Mouse (Mus musculus): ENCODE measurements around the gene Cxcl13. TPM values are rescaled to one million over a fixed set of nuclear protein-coding genes. Genes with fewer than 3 reads are reported as not detected.

The Cxcl13 gene
- 8.0 and 8.5 TPM in 2 replicates for polyA plus RNA-seq (2014; fragmentation: Nextera tagmentation; extraction: Ambion mirVana)

DNA sequence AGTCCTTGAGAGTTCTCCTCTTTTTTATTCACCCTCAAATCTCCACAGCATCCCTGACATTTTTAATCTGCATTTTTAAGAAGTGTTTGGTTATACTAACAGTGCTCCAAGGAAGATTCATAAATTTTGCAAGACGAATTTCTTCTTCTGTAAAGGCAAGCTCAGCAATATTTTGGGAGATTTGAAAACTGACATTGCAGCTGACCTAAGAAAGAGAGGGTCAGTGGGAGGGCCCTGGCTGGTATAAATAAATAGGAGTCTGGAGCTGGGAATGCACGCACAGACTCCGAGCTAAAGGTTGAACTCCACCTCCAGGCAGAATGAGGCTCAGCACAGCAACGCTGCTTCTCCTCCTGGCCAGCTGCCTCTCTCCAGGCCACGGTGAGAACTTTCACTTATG, at the start of gene Cxcl13:
Cxcl13 (plus strand) TSS at position 301 of the 400 bp plus-strand sequence.
- Histone ChIP-seq H3K9ac (ENCODE audit: low read depth, low read length) (no peak within 1 kb of the TSS), H3K4me3 (ENCODE audit: low read depth, low read length) (no peak within 1 kb of the TSS), H3K4me2 (ENCODE audit: low read depth, low read length) (no peak within 1 kb of the TSS), H3K27me3 (replicated peaks; ENCODE audit: control insufficient read depth, insufficient read depth, low read length) (no peaks in the 10 kb centered on the region), H3K27ac (replicated peaks; ENCODE audit: low read depth, low read length) (no peak within 1 kb of the TSS), H3K36me3 (ENCODE audit: control insufficient read depth, insufficient read depth, low read length) (no peaks in the 10 kb centered on the region), H3K9me3 (ENCODE audit: control insufficient read depth, low read length) (no peaks in the 10 kb centered on the region), H3K4me1 (ENCODE audit: control insufficient read depth, insufficient read depth, low read length) (no peaks in the 10 kb centered on the region)
- DNase-seq (ENCODE audit: low spot score) (no peak), ATAC-seq (ENCODE audit: low read depth) (no peak)
- 28% methylated on average over 5 of the region's 5 CpGs for WGBS

DNA sequence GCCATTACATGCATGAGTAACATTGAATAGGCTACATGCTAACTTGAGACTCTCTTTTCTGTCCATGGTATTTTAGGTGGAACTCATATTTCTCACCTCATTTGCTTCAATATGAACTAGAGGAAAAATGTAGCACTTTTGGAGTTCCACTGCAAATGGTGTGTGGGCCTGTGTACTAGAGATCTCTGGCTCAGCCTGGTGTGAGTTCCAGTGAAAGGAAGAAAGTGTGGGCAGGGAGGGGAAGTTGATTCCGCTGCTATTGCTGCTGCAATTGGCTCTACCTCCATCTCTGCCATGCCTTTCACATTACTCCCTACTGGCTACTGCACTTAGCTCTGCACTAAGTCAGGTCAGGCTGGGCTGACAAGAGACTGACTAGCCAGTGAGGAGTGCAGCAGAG, 45.7 kb upstream of the Cxcl13 start:
- Histone ChIP-seq H3K36me3 (ENCODE audit: control insufficient read depth, insufficient read depth, low read length) (no peaks in the 10 kb centered on the region), H3K4me2 (ENCODE audit: low read depth, low read length) (no peak overlapping the region), H3K27me3 (replicated peaks; ENCODE audit: control insufficient read depth, insufficient read depth, low read length) (no peaks in the 10 kb centered on the region), H3K9ac (ENCODE audit: low read depth, low read length) (no peak overlapping the region), H3K27ac (replicated peaks; ENCODE audit: low read depth, low read length) (no peak overlapping the region), H3K4me1 (ENCODE audit: control insufficient read depth, insufficient read depth, low read length) (no peaks in the 10 kb centered on the region), H3K9me3 (ENCODE audit: control insufficient read depth, low read length) (no peaks in the 10 kb centered on the region), H3K4me3 (ENCODE audit: low read depth, low read length) (no peak overlapping the region)
- no peak for DNase-seq (ENCODE audit: low spot score)
- peak; percentile 22; the same call in 1 of the 2 replicates for ATAC-seq (ENCODE audit: low read depth)
- WGBS, result 89% methylated on average over 1 of the region's 1 CpGs

DNA sequence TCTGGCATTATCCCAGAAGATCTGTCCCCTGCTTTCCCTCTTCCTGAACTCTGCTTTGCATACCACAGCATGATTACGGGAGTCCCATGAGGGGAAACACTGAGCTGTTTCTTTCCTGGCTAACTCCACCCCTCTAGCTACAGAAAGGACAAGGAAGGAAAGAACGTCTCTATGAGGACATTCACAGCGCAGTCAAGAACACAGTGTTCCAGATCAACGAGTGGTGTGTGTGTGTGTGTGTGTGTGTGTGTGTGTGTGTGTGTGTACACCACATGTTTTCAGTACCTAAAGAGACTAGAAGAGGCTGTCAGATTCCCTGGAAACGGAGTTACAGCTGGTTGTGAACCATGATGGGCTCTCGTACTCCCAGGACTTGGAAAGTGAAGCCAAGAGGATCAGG, 38.3 kb upstream of the Cxcl13 start:
- Histone ChIP-seq H3K36me3 (ENCODE audit: control insufficient read depth, insufficient read depth, low read length) (no peaks in the 10 kb centered on the region), H3K27me3 (replicated peaks; ENCODE audit: control insufficient read depth, insufficient read depth, low read length) (no peaks in the 10 kb centered on the region), H3K4me3 (ENCODE audit: low read depth, low read length) (no peak overlapping the region), H3K9ac (ENCODE audit: low read depth, low read length) (no peak overlapping the region), H3K4me2 (ENCODE audit: low read depth, low read length) (no peak overlapping the region), H3K27ac (replicated peaks; ENCODE audit: low read depth, low read length) (no peak overlapping the region), H3K4me1 (ENCODE audit: control insufficient read depth, insufficient read depth, low read length) (no peaks in the 10 kb centered on the region), H3K9me3 (ENCODE audit: control insufficient read depth, low read length) (no peaks in the 10 kb centered on the region)
- ATAC-seq (ENCODE audit: low read depth), result no peak
- peak; percentile 2 for DNase-seq (ENCODE audit: low spot score)
- WGBS, result 67% methylated on average over 6 of the region's 6 CpGs

DNA sequence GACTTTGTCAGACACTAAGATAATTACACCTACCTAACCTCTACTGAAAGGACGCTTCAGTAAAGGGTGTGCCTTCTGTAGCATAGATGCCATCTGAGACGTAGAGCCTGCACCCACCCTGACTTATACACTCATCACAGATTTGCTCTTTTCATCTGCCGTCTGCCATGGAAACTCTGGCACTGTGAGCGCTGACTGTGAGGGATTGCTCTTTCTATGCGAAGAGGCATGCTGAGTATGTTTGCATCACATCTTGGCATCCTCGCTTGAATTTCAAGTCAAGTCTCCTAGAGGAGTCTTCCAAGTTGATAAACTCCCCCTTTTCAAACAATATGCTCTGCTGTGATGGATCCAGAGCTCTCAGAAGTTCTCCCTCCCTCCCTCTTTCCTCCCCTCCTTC, 32.7 kb upstream of the Cxcl13 start:
- H3K36me3 ChIP-seq (ENCODE audit: control insufficient read depth, insufficient read depth, low read length), result no peaks in the 10 kb centered on the region
- no peaks in the 10 kb centered on the region for H3K4me1 ChIP-seq (ENCODE audit: control insufficient read depth, insufficient read depth, low read length)
- ATAC-seq (ENCODE audit: low read depth) (no peak), DNase-seq (ENCODE audit: low spot score) (peak; percentile 2)
- H3K4me3 ChIP-seq (ENCODE audit: low read depth, low read length), result no peak overlapping the region
- no peak overlapping the region for H3K4me2 ChIP-seq (ENCODE audit: low read depth, low read length)
- H3K27me3 ChIP-seq (replicated peaks; ENCODE audit: control insufficient read depth, insufficient read depth, low read length), result no peaks in the 10 kb centered on the region
- 84% methylated on average over 6 of the region's 6 CpGs for WGBS
- no peak overlapping the region for H3K27ac ChIP-seq (replicated peaks; ENCODE audit: low read depth, low read length)
- no peaks in the 10 kb centered on the region for H3K9me3 ChIP-seq (ENCODE audit: control insufficient read depth, low read length)
- H3K9ac ChIP-seq (ENCODE audit: low read depth, low read length), result no peak overlapping the region

DNA sequence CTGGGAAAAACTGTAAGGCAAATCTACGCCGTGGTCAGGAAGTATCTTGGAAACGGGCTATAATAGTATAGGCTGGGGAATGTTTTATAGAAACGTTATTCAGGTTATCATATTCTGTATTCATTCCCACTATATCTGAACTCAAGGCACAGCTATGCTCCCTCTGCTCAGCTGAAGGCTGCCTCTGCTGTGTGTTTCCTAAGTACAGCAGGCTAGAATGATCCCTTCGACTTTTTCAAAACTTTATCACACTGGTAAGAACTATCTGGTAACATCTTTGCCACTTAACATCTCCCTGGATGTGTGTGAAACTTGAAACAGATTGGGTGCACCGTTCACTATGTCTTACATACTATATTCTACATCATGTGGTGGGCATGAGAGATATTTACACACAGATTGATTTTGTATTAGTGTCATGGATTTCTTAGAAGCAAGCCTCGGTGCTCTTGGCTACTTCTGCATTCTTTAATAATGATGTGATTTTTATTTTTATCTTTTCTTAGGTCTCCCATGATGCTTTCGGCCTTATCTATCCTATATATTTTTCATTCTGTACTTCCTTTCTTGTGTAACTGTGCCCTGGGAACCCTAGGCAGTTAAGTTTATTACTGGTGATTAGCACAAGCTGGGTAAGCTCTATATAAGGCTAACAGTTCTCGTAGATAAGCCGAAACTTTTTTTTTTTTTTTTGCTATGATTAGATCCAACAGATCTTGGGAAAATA, 31.4 kb upstream of the Cxcl13 start:
- no peak for ATAC-seq (ENCODE audit: low read depth)
- WGBS, result 86% methylated on average over 10 of the region's 10 CpGs

DNA sequence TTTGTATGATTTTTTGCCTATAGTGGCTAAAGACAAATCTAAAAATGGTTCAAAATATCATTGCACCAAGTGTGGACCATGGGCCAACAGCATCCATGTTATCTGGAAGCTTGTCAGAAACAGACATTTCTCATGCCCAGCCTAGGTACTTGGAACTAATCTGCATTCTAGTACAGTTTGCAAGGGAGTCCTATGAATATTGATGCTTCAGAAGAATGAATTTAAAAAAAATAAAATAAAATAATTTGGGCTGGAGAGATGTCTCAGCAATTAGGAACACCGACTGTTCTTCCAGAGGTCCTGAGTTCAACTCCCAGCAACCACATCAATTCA, 30.9 kb upstream of the Cxcl13 start:
- H3K27me3 ChIP-seq (replicated peaks; ENCODE audit: control insufficient read depth, insufficient read depth, low read length), result no peaks in the 10 kb centered on the region
- H3K9me3 ChIP-seq (ENCODE audit: control insufficient read depth, low read length), result no peaks in the 10 kb centered on the region
- 84% methylated on average over 1 of the region's 1 CpGs for WGBS
- no peak overlapping the region for H3K27ac ChIP-seq (replicated peaks; ENCODE audit: low read depth, low read length)
- no peak overlapping the region for H3K4me3 ChIP-seq (ENCODE audit: low read depth, low read length)
- H3K4me1 ChIP-seq (ENCODE audit: control insufficient read depth, insufficient read depth, low read length), result no peaks in the 10 kb centered on the region
- DNase-seq (ENCODE audit: low spot score) (no peak), ATAC-seq (ENCODE audit: low read depth) (no peak)
- H3K36me3 ChIP-seq (ENCODE audit: control insufficient read depth, insufficient read depth, low read length), result no peaks in the 10 kb centered on the region
- H3K4me2 ChIP-seq (ENCODE audit: low read depth, low read length), result no peak overlapping the region
- no peak overlapping the region for H3K9ac ChIP-seq (ENCODE audit: low read depth, low read length)

More for the DNA sequence above, 31.4 kb upstream of the Cxcl13 start:
- no peak for DNase-seq (ENCODE audit: low spot score)
- Histone ChIP-seq H3K27ac (replicated peaks; ENCODE audit: low read depth, low read length) (no peak overlapping the region), H3K4me1 (ENCODE audit: control insufficient read depth, insufficient read depth, low read length) (no peaks in the 10 kb centered on the region), H3K27me3 (replicated peaks; ENCODE audit: control insufficient read depth, insufficient read depth, low read length) (no peaks in the 10 kb centered on the region), H3K36me3 (ENCODE audit: control insufficient read depth, insufficient read depth, low read length) (no peaks in the 10 kb centered on the region), H3K9ac (ENCODE audit: low read depth, low read length) (no peak overlapping the region), H3K4me2 (ENCODE audit: low read depth, low read length) (no peak overlapping the region), H3K9me3 (ENCODE audit: control insufficient read depth, low read length) (no peaks in the 10 kb centered on the region), H3K4me3 (ENCODE audit: low read depth, low read length) (no peak overlapping the region)

DNA sequence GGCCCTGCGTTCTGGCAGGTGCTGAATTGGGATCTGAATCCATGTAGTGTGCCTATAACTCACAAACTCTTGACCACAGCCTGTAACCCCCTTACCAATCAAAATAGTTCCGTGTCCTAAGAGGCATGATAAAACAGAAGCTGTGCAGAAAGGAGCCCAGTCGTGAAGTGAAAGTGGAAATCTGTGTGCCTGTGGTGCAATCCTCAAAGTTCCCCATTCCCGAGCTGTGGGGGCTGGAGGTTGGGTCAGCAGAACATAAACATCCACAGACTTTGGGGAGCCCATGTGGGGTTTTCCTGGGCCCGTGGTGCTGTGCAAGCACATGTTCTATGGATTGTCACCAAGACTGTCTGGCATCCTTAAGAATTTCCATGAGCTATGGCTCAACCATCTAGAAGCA, 21.7 kb upstream of the Cxcl13 start:
- Histone ChIP-seq H3K9ac (ENCODE audit: low read depth, low read length) (no peak overlapping the region), H3K4me3 (ENCODE audit: low read depth, low read length) (no peak overlapping the region), H3K9me3 (ENCODE audit: control insufficient read depth, low read length) (no peaks in the 10 kb centered on the region), H3K36me3 (ENCODE audit: control insufficient read depth, insufficient read depth, low read length) (no peaks in the 10 kb centered on the region), H3K4me1 (ENCODE audit: control insufficient read depth, insufficient read depth, low read length) (0 out of 2 replicates have a peak, but pooled peaks cover 6% of the 10 kb centered on the region), H3K27ac (replicated peaks; ENCODE audit: low read depth, low read length) (no peak overlapping the region), H3K4me2 (ENCODE audit: low read depth, low read length) (no peak overlapping the region), H3K27me3 (replicated peaks; ENCODE audit: control insufficient read depth, insufficient read depth, low read length) (no peaks in the 10 kb centered on the region)
- no peak for DNase-seq (ENCODE audit: low spot score)
- no peak for ATAC-seq (ENCODE audit: low read depth)
- 70% methylated on average over 5 of the region's 5 CpGs for WGBS

DNA sequence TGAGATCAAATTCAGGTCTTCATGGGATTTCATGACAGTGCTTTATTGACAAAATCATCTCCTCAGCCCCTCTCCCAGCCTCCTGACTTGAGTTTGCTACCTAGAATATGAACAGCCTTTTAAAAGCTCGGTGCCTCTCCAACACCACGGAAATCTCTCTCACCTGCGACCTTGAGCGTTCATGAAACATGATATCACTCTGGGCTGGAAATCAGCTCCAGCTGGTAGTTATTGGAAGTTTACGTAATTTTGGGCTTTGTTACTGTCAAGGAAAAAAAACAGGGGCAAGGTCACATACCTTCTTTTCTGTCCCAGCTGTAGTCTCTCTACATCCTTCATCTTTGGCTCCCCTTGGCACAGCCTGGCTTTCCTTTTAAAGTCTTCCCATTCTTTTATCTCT, 20.7 kb upstream of the Cxcl13 start:
- no peaks in the 10 kb centered on the region for H3K27me3 ChIP-seq (replicated peaks; ENCODE audit: control insufficient read depth, insufficient read depth, low read length)
- 0 out of 2 replicates have a peak, but pooled peaks cover 6% of the 10 kb centered on the region for H3K4me1 ChIP-seq (ENCODE audit: control insufficient read depth, insufficient read depth, low read length)
- no peak overlapping the region for H3K27ac ChIP-seq (replicated peaks; ENCODE audit: low read depth, low read length)
- 14% methylated on average over 5 of the region's 5 CpGs for WGBS
- no peaks in the 10 kb centered on the region for H3K36me3 ChIP-seq (ENCODE audit: control insufficient read depth, insufficient read depth, low read length)
- H3K9ac ChIP-seq (ENCODE audit: low read depth, low read length), result no peak overlapping the region
- H3K9me3 ChIP-seq (ENCODE audit: control insufficient read depth, low read length), result no peaks in the 10 kb centered on the region
- H3K4me3 ChIP-seq (ENCODE audit: low read depth, low read length), result no peak overlapping the region
- DNase-seq (ENCODE audit: low spot score) (no peak), ATAC-seq (ENCODE audit: low read depth) (no peak)
- no peak overlapping the region for H3K4me2 ChIP-seq (ENCODE audit: low read depth, low read length)

DNA sequence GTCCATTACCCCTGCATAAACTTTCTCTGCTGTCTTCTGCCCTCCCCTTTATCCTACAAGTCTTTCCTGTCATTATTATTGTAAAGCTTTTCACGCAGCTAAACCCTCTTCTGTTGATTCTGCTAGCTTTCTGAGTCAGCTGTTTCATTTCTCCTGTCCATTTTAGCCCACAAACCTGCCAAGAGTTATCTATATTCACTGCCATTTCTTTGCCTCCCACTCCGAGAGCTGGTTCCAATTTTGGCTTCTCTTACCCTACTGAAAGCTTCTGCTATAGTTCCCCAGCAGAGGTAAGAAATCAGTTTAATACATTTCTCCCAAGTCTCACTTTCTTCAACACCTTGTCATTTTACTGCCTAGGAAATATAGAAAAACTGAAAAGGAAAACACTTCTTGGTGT, 19.6 kb upstream of the Cxcl13 start:
- Histone ChIP-seq H3K4me3 (ENCODE audit: low read depth, low read length) (no peak overlapping the region), H3K36me3 (ENCODE audit: control insufficient read depth, insufficient read depth, low read length) (no peaks in the 10 kb centered on the region), H3K4me1 (ENCODE audit: control insufficient read depth, insufficient read depth, low read length) (0 out of 2 replicates have a peak, but pooled peaks cover 6% of the 10 kb centered on the region), H3K4me2 (ENCODE audit: low read depth, low read length) (no peak overlapping the region), H3K27ac (replicated peaks; ENCODE audit: low read depth, low read length) (no peak overlapping the region), H3K27me3 (replicated peaks; ENCODE audit: control insufficient read depth, insufficient read depth, low read length) (no peaks in the 10 kb centered on the region), H3K9me3 (ENCODE audit: control insufficient read depth, low read length) (no peaks in the 10 kb centered on the region), H3K9ac (ENCODE audit: low read depth, low read length) (no peak overlapping the region)
- DNase-seq (ENCODE audit: low spot score), result no peak
- 52% methylated on average over 2 of the region's 2 CpGs for WGBS
- ATAC-seq (ENCODE audit: low read depth), result no peak

Data from embryonic facial prominence, embryonic 14.5 days (tissue).